ENCODE assay signal across 26 mouse cellular contexts in genomic region chr1:136067579-136067978, GRCm38 (mm10). TPM values are rescaled to one million over a fixed set of nuclear protein-coding genes. Genes with fewer than 3 reads are reported as not detected.
"Had no signal": no experiment of that assay in that cellular context is flagged by ENCODE, and none has a peak within 500 bp of the region (broad histone marks: within the 10 kb centered on the region; RNA-seq: fewer than 3 reads in every experiment).

No protein-coding gene starts in this region.

- DNase-seq: kidney, adult 18-20 months; kidney, adult 9 months; kidney, postnatal 14 days; kidney, postnatal 4 days; liver, embryonic 13.5 days; lung, adult 2 months; right cerebral cortex, adult 18-20 months; thymus, adult 2 months; thymus, postnatal 14 days; thymus, postnatal 4 days had no signal

- ATAC-seq: intestine, embryonic 16.5 days; midbrain, embryonic 15.5 days had no signal

- H3K4me3 ChIP-seq: liver, embryonic 13.5 days; midbrain, embryonic 12.5 days; midbrain, embryonic 15.5 days; neural tube, embryonic 12.5 days; neural tube, embryonic 15.5 days had no signal

- H3K4me2 ChIP-seq: liver, embryonic 13.5 days; midbrain, embryonic 12.5 days; midbrain, embryonic 15.5 days; neural tube, embryonic 12.5 days; neural tube, embryonic 15.5 days had no signal

- H3K4me1 ChIP-seq: liver, embryonic 13.5 days; midbrain, embryonic 12.5 days; midbrain, embryonic 15.5 days; neural tube, embryonic 12.5 days; neural tube, embryonic 15.5 days had no signal

- H3K9ac ChIP-seq: liver, embryonic 13.5 days; midbrain, embryonic 12.5 days; midbrain, embryonic 15.5 days; neural tube, embryonic 12.5 days; neural tube, embryonic 15.5 days had no signal

- H3K27ac ChIP-seq: liver, embryonic 13.5 days; macrophage; midbrain, embryonic 12.5 days; midbrain, embryonic 15.5 days; neural tube, embryonic 12.5 days; neural tube, embryonic 15.5 days; stomach, postnatal 0 days had no signal

- H3K27me3 ChIP-seq: midbrain, embryonic 15.5 days; neural tube, embryonic 12.5 days; neural tube, embryonic 15.5 days had no signal

- H3K9me3 ChIP-seq: liver, embryonic 13.5 days; midbrain, embryonic 12.5 days; midbrain, embryonic 15.5 days; neural tube, embryonic 12.5 days; neural tube, embryonic 15.5 days had no signal

- H3K36me3 ChIP-seq: liver, embryonic 13.5 days; midbrain, embryonic 12.5 days; midbrain, embryonic 15.5 days; neural tube, embryonic 12.5 days; neural tube, embryonic 15.5 days had no signal

RNA-seq across cellular contexts. Expression of gene Cacna1s, which starts 15.0 kb away (rescaled TPM):
- total RNA-seq: megakaryocyte, adult 5-6 weeks had no signal
- polyA plus RNA-seq: intestine, embryonic 16.5 days; liver, adult 2 months; macrophage; stomach, embryonic 14.5 days; stomach, postnatal 0 days had no signal

RNA-seq across cellular contexts. Expression of gene Ascl5, which starts 17.0 kb away (rescaled TPM):
- total RNA-seq: layer of hippocampus, adult 18-20 months; layer of hippocampus, postnatal 25 days; liver, adult 2 months; megakaryocyte, adult 5-6 weeks had no signal
- polyA plus RNA-seq: intestine, embryonic 16.5 days; kidney, embryonic 16.5 days; limb, embryonic 11.5 days; liver, adult 2 months; liver, embryonic 13.5 days; liver, embryonic 16.5 days; lung, adult 2 months; lung, embryonic 16.5 days; macrophage; midbrain, embryonic 12.5 days; midbrain, embryonic 15.5 days; neural tube, embryonic 12.5 days; neural tube, embryonic 15.5 days; thymus, adult 2 months had no signal
